Mouse (Mus musculus) liver, embryonic 14.5 days (tissue): ENCODE measurements around the gene Prepl. TPM values are rescaled to one million over a fixed set of nuclear protein-coding genes. Genes with fewer than 3 reads are reported as not detected.
A peak's percentile ranks its signal among the peaks of the same experiment; 100 is the strongest.

Experiments used
- ATAC-seq: fragments of 200-750 bp; cut with Nextera tagmentation; 2 replicates; pipeline ENCODE4 v1.8.0; 2017; ENCODE audit warnings: moderate number of reproducible peaks, mild to moderate bottlenecking, moderate library complexity; ENCODE audit not compliant: insufficient read depth
- DNase-seq, 3 experiments: peaks; one replicate each; pipeline ENCODE4 v3.0.0-alpha.2; 2012 to 2013; ENCODE audit warnings: low read depth in 3 of 3, low spot score in 3 of 3
- H3K27ac ChIP-seq: fragments of 300-500 bp; sonication (generic); 2 replicates; pipeline ENCODE4 v1.5.1; 2014; ENCODE audit warnings: moderate library complexity, mild to moderate bottlenecking, control low read depth, inconsistent platforms
- H3K27me3 ChIP-seq: fragments of 300-500 bp; sonication (generic); 2 replicates; pipeline ENCODE4 v1.6.1; 2014; ENCODE audit warnings: mild to moderate bottlenecking, low read length, moderate library complexity; ENCODE audit not compliant: control insufficient read depth, insufficient read depth
- H3K36me3 ChIP-seq: fragments of 300-500 bp; sonication (generic); replicated peaks from 2 replicates; pipeline ENCODE4 v1.6.1; 2014; ENCODE audit warnings: low read depth; ENCODE audit not compliant: control insufficient read depth, insufficient read depth
- H3K4me1 ChIP-seq, 2 experiments: fragments of 200-500 bp in 1 of 2; fragments of 300-500 bp in 1 of 2; sonication (generic) in 1 of 2; replicated peaks; 2 replicates each; pipeline ENCODE4 v1.6.1; 2012 to 2014; ENCODE audit warnings: antibody characterized with exemption in 1 of 2, inconsistent platforms in 1 of 2, low read length in 1 of 2; ENCODE audit not compliant: control insufficient read depth in 2 of 2, insufficient read depth in 2 of 2
- H3K4me2 ChIP-seq: fragments of 300-500 bp; sonication (generic); 2 replicates; pipeline ENCODE4 v1.6.1; 2014; ENCODE audit warnings: low read depth, mild to moderate bottlenecking, control low read depth, moderate library complexity
- H3K4me3 ChIP-seq, 2 experiments: fragments of 200-500 bp in 1 of 2; fragments of 300-500 bp in 1 of 2; sonication (generic) in 1 of 2; 2 replicates each; pipeline ENCODE4 v1.5.1; 2012 to 2014; ENCODE audit warnings: low read depth in 2 of 2, low read length in 2 of 2, mild to moderate bottlenecking in 2 of 2, control low read depth in 1 of 2, inconsistent platforms in 1 of 2, moderate library complexity in 1 of 2; ENCODE audit not compliant: insufficient read depth in 1 of 2
- H3K9ac ChIP-seq: fragments of 300-500 bp; sonication (generic); replicated peaks from 2 replicates; pipeline ENCODE4 v1.6.1; 2014; ENCODE audit warnings: mild to moderate bottlenecking, control low read depth, moderate library complexity
- H3K9me3 ChIP-seq: fragments of 300-500 bp; sonication (generic); 2 replicates; pipeline ENCODE4 v1.6.1; 2016; ENCODE audit warnings: low read length, mixed read lengths; ENCODE audit not compliant: control insufficient read depth
- CTCF ChIP-seq: IDR thresholded peaks from 2 replicates; pipeline ENCODE4 v1.5.1; 2016; ENCODE audit warnings: antibody characterized with exemption, low read depth, control low read depth
- EP300 ChIP-seq: IDR thresholded peaks from 2 replicates; pipeline ENCODE4 v1.6.1; 2016; ENCODE audit warnings: antibody characterized with exemption, low read depth
- WGBS: fragments of 180-500 bp; shearing (Covaris S2); extraction: QIAGEN DNeasy Blood & Tissue Kit; methylation state at CpG from one replicate; pipeline ENCODE4 v1.1.7; 2014; ENCODE audit not compliant: insufficient replicate concordance; 5-methylcytosine and 5-hydroxymethylcytosine counted together
- polyA plus RNA-seq, 2 experiments: library from polyadenylated mRNA; depleted of rRNA in 1 of 2; stranded (reverse) in 1 of 2; unstranded in 1 of 2; fragments of >200 nt; fragmentation: Nextera tagmentation in 1 of 2; extraction: Ambion mirVana in 1 of 2; gene quantifications; 2 replicates each; pipeline versions ENCODE4 v1.2.1 to v1.2.3; 2012 to 2014

The Prepl gene
- polyA plus RNA-seq, 2 experiments, result 7.2 to 7.5 TPM

- Histone ChIP-seq H3K4me1 (peaks cover 5 to 11% of the 10 kb centered on the region in 2 experiments), H3K4me2 (peak overlapping the region; percentile 6; the same call in 1 of the 2 replicates), H3K36me3 (no peaks in the 10 kb centered on the region), H3K27ac (no peak overlapping the region), H3K9ac (no peak overlapping the region), H3K27me3 (no peaks in the 10 kb centered on the region), H3K4me3 (no peak overlapping the region), H3K9me3 (peaks cover 3% of the 10 kb centered on the region; the same call in 1 of the 2 replicates)
- TF ChIP-seq CTCF (no peak), EP300 (no peak)
- peak; percentile 32 to 46 (median 39) for DNase-seq
- WGBS, result 12% methylated on average over 2 of the region's 2 CpGs
- ATAC-seq, result peak; percentile 83
Observed at GRCm38 (mm10) chr17:85103310-85103709, 13.3 kb upstream of the Prepl start.

DNA sequence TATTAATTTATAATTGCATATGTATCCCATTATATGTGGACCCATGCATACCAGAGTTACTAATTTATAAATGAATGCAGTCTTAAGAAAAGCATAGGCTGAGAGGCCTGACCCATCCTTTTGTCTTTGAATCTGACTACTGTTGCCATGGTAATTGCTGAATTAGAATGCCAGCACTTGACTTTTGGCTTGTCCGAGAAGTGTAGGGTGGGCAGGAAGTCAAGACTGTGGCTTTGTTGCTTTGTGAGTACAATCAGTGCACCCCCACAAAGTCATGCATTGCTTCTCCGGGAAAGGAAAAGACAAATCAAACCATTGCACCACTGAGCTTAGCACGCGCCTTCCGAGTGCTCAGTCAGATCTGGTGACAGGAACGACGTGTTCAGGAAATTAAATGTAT is 11.7 kb upstream of the Prepl start:
- DNase-seq, result no peak
- WGBS, result 77% methylated on average over 7 of the region's 7 CpGs
- Histone ChIP-seq H3K9ac (no peak overlapping the region), H3K27me3 (no peaks in the 10 kb centered on the region), H3K4me1 (peaks cover 5 to 11% of the 10 kb centered on the region in 2 experiments), H3K9me3 (peaks cover 3% of the 10 kb centered on the region; the same call in 1 of the 2 replicates), H3K4me3 (no peak overlapping the region), H3K4me2 (no peak overlapping the region), H3K36me3 (no peaks in the 10 kb centered on the region), H3K27ac (no peak overlapping the region)
- TF ChIP-seq EP300, result no peak
- TF ChIP-seq CTCF, result no peak
- no peak for ATAC-seq

- Histone ChIP-seq H3K27ac (no peak overlapping the region), H3K4me2 (no peak overlapping the region), H3K4me3 (no peak overlapping the region), H3K9me3 (peaks cover 3% of the 10 kb centered on the region; the same call in 1 of the 2 replicates), H3K9ac (no peak overlapping the region), H3K36me3 (no peaks in the 10 kb centered on the region), H3K27me3 (no peaks in the 10 kb centered on the region), H3K4me1 (peaks cover 5 to 11% of the 10 kb centered on the region in 2 experiments)
- 73% methylated on average over 3 of the region's 3 CpGs for WGBS
- no peak for TF ChIP-seq EP300
- no peak for ATAC-seq
- no peak for DNase-seq
Observed at GRCm38 (mm10) chr17:85100232-85100631, 10.2 kb upstream of the Prepl start.

DNA sequence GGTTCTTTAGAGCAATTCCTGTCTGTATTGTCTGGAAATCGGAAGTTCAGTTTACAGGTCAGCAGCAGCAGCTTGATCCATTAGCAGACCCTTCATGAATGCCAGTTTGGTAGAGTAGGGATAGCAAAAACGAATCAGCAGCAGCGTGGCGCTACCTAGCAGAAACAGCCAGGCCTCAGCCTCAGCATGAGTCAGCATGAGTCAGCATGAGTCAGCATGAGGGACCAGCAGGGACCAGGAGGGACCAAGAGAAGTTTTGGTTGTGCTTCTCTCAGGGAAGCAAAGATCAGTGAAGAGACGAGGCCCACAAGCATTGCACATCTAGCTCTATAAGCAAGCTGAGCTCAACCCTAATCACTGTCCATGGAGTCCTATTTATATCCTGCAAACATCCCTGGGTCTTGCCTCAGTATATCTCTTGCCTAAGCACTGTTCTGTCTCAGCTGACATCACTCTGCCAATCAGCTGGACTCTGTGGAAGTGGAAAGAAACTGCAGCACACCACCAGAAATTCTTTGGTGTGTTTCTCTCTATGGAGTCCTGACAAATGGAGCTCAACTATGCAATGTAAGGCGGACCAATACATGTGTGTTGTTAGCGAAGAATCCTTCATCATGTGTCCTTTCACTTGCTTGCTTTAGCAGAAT is 8.8 kb upstream of the Prepl start:
- Histone ChIP-seq H3K9ac (no peak overlapping the region), H3K27me3 (no peaks in the 10 kb centered on the region), H3K9me3 (peaks cover 3% of the 10 kb centered on the region; the same call in 1 of the 2 replicates), H3K4me2 (no peak overlapping the region), H3K27ac (no peak overlapping the region), H3K4me1 (peaks cover 5 to 11% of the 10 kb centered on the region in 2 experiments), H3K4me3 (no peak overlapping the region), H3K36me3 (no peaks in the 10 kb centered on the region)
- DNase-seq (peak; percentile 29 to 45 (median 36)), ATAC-seq (peak; percentile 79)
- 83% methylated on average over 7 of the region's 7 CpGs for WGBS
- no peak for TF ChIP-seq CTCF
- TF ChIP-seq EP300, result no peak

DNA sequence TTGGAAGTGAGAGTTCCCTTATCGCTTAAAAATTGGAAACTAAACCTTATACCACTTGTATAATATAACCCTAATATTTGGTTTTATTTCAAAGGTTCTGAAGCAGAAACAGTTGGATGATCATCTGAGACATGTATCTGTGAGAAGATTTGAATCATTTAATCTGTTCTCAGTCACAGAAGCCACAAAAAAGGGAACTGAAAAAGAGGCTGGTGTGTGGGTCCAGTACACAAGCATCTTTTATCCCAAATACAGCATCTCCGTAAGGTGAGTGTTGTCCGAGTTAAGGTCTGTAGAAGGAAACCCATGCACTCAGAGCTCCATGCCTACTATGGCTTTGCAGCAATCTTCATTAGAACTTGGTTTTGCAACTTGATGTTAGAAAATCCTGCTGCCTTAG is 6.4 kb upstream of the Prepl start:
- Histone ChIP-seq H3K9me3 (peaks cover 3% of the 10 kb centered on the region; the same call in 1 of the 2 replicates), H3K4me2 (no peak overlapping the region), H3K4me1 (peaks cover 0 to 12% of the 10 kb centered on the region in 2 experiments; a peak in 3 of 4 replicates), H3K4me3 (no peak overlapping the region), H3K27me3 (no peaks in the 10 kb centered on the region), H3K9ac (no peak overlapping the region), H3K36me3 (no peaks in the 10 kb centered on the region), H3K27ac (no peak overlapping the region)
- 82% methylated on average over 3 of the region's 3 CpGs for WGBS
- no peak for DNase-seq
- no peak for TF ChIP-seq CTCF
- TF ChIP-seq EP300, result no peak
- ATAC-seq, result no peak
